Mouse (Mus musculus) myocyte (in vitro differentiated cells): ENCODE measurements around the gene Slc8a1.

Source experiments
- E2F4 ChIP-seq: IDR thresholded peaks from one replicate; pipeline ENCODE4 v1.6.1; 2011; ENCODE audit warnings: mild to moderate bottlenecking, control low read depth, moderate library complexity; ENCODE audit not compliant: insufficient read depth
- MAX ChIP-seq: IDR thresholded peaks from one replicate; pipeline ENCODE4 v1.6.1; 2011; ENCODE audit warnings: low read depth, mild to moderate bottlenecking, control low read depth
- MYOD1 ChIP-seq, 3 experiments: IDR thresholded peaks; one replicate each; pipeline ENCODE4 v1.6.1; 2011; ENCODE audit warnings: control low read depth in 2 of 3, low read depth in 2 of 3, mild to moderate bottlenecking in 2 of 3, moderate library complexity in 1 of 3; ENCODE audit not compliant: insufficient read length in 2 of 3, control insufficient read depth in 1 of 3
- POLR2A ChIP-seq: IDR thresholded peaks from one replicate; pipeline ENCODE4 v1.6.1; 2011; ENCODE audit warnings: low read depth, mild to moderate bottlenecking, control low read depth, moderate library complexity; ENCODE audit not compliant: insufficient read length
- POLR2AphosphoS2 ChIP-seq: IDR thresholded peaks from one replicate; pipeline ENCODE4 v1.6.1; 2011; ENCODE audit warnings: low read depth, control low read depth; ENCODE audit not compliant: insufficient read length
- TCF12 ChIP-seq: IDR thresholded peaks from one replicate; pipeline ENCODE4 v1.6.1; 2011; ENCODE audit warnings: mild to moderate bottlenecking, control low read depth; ENCODE audit not compliant: poor library complexity, insufficient read depth, severe bottlenecking
- TCF3 ChIP-seq: IDR thresholded peaks from one replicate; pipeline ENCODE4 v1.6.1; 2011; ENCODE audit warnings: low read depth, control low read depth; ENCODE audit not compliant: insufficient read length
- USF1 ChIP-seq: IDR thresholded peaks from one replicate; pipeline ENCODE4 v1.6.1; 2011; ENCODE audit warnings: low read depth, mild to moderate bottlenecking, control low read depth, moderate library complexity

DNA sequence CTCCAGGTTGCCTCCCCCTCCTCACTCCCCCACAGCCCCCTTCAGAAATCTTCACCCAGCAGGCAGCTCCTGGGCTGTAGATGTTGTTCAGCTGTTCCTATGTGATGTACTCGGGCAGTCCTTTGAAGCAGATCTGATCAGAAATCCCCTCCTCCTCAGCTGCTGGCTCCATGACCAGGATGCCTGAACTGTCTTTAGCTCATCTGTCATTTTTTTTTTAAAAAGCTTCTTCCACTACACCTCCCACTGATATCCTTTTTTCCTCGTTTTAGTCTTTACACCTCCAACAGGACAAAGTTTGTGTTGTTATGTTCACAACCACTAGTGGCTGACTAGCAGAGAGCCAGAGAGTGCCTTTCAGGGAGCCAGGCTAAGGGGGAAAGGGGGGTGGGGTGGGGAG, 69.7 kb downstream of the Slc8a1 start:
- TF ChIP-seq USF1 (no peak), POLR2AphosphoS2 (no peak), E2F4 (no peak), MAX (no peak), POLR2A (no peak), TCF12 (no peak), MYOD1 (IDR thresholded peaks at IDR 0.05; ENCODE audit: control insufficient read depth in 1 of 3, insufficient read length in 2 of 3, low read depth in 2 of 3) (no peak), TCF3 (no peak)
